Mouse (Mus musculus) adrenal gland, adult (tissue): ENCODE data around the gene Elavl3.
A peak's percentile ranks its signal among the peaks of the same experiment; 100 is the strongest.

Experiments used
- DNase-seq, 2 experiments: peaks; one replicate each; pipeline ENCODE4 v3.0.0; 2022 to 2023; ENCODE audit warnings: low spot score in 1 of 2; ENCODE audit not compliant: inconsistent age in 2 of 2

The Elavl3 gene

GRCm38 (mm10) chr9:22011055-22011454, 40.8 kb downstream of the Elavl3 start:
- no peak for DNase-seq

GRCm38 (mm10) chr9:22004546-22004945, 47.3 kb downstream of the Elavl3 start:
- peak in 1 of 2 experiments; percentile 18 for DNase-seq

DNA sequence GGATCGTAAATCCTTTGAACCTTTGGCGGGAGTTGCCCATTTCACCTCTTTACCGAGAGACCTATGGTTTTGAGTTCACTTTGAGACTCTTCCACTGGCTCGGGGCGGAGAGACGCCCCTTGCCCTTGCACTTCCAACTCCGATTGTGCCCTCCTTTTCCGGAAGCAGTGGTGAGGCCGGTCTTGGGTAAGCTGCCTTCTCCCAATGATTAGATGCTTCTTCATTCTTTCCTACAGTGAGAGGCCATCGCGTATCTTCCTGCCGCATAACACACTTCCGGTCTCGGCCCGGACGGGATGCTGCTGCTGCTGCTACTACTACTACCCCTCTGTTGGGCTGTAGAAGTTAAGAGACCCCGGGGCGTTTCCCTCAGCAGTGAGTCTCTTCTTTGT, 48.7 kb downstream of the Elavl3 start:
- DNase-seq: no peak

- DNase-seq: peak; percentile 99 to 100
Observed at GRCm38 (mm10) chr9:22002194-22003162, 49.3 kb downstream of the Elavl3 start, which contains the start of the genes Ccdc151 and Prkcsh. Ccdc151 (minus strand) TSS chr9:22002634. Prkcsh (plus strand) TSS chr9:22002806.

- no peak for DNase-seq
Observed at GRCm38 (mm10) chr9:22001633-22002032, 50.2 kb downstream of the Elavl3 start.

DNA sequence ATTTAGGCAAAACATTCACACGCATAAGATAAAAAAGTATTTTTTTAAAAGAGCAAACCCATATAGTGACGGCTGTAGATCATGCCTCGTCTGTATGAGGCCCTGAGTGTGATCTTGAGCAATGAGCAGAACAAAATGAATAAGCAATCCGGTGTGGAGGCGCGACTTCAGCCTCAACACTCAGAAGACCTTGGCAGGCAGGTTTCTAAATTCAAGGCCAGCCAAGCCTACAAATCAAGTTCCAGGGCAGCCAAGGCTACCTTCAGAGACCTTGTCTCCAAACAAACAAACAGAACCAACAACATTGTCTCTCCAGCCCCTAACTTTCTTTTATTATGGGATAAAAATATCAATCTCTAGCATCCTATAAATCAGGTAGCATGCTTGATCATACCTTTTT, 51.5 kb downstream of the Elavl3 start:
- DNase-seq: peak; percentile 53 to 89

DNA sequence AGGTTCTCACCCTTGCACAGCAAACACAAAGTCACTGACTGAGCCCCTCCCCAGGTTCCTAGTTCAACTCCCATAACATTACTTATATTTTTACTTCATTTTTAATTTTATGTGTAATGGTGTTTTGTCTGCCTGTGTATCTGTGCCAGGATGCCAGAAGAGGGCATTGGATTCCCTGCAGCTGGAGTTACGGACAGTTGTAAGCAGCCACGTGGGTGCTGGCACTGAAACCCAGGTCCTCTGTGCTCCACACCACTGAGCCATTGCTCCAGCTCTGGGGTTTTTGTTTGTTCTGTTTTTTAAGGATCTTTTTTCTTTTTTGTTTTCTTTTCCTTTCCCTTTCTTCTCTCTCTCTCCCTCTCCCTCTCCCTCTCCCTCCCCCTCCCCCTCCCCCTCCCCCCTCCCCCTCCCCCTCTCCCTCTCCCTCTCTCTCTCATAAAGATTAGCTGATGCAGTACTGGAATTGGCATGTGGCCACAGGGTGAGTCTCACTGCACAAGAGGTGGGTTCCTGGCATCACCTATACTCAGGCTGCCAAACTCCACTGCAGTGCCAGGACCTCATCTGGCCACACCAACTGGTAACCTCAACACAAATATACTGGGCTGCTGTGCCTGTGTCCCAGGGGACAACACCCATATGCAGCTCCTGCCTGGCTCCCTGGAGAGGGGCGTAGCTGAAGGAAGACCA, 55.5 kb downstream of the Elavl3 start:
- DNase-seq: no peak

DNA sequence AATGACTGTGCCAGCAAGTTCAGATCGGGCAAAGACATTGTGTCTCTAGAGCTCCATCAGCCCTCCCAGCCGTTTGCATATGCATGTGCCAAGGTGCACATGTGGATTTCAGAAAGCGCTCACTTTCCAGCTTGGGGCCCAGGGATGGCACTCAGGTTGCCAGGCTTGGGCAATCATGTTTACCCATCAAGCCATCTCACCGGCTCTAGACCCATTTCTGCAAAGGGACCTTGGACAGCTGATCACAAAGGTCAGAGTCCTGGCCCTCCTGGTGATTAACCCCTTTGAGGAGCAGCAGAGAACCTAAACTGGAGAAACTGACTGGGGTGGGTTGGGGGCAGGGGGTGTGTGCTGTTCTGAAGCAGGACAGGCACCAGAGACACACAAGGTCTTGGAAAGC, 59.6 kb downstream of the Elavl3 start:
- peak in 1 of 2 experiments; percentile 65 for DNase-seq

GRCm38 (mm10) chr9:21989230-21990110, 62.4 kb downstream of the Elavl3 start, which contains the start of gene Rgl3:
Rgl3 (minus strand) TSS chr9:21989446.
- DNase-seq: peak; percentile 87 to 95

GRCm38 (mm10) chr9:21988421-21989101, 63.3 kb downstream of the Elavl3 start:
- DNase-seq: peak; percentile 44 to 66

- peak; percentile 68 to 82 for DNase-seq
Observed at GRCm38 (mm10) chr9:21987592-21988342, 64.1 kb downstream of the Elavl3 start.

DNA sequence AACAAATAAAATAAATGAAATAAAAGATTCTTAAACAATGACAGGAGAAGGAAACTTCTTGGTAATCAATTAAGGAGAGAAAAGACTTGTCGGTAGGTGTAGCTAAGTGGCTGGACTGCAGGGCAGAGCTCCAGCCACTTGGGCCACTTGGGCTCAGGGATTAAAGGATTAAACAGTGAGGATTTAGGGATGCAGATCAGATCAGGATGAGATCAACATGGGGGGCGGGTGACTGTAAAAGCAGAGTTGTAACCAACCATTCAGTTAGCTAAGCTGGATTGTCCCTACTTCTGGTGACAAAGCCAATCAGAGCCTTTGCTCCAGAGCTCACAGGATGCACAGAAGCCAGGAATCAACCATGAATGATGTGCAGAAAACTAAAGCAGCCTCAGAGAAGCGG, 67.9 kb downstream of the Elavl3 start:
- DNase-seq: no peak

DNA sequence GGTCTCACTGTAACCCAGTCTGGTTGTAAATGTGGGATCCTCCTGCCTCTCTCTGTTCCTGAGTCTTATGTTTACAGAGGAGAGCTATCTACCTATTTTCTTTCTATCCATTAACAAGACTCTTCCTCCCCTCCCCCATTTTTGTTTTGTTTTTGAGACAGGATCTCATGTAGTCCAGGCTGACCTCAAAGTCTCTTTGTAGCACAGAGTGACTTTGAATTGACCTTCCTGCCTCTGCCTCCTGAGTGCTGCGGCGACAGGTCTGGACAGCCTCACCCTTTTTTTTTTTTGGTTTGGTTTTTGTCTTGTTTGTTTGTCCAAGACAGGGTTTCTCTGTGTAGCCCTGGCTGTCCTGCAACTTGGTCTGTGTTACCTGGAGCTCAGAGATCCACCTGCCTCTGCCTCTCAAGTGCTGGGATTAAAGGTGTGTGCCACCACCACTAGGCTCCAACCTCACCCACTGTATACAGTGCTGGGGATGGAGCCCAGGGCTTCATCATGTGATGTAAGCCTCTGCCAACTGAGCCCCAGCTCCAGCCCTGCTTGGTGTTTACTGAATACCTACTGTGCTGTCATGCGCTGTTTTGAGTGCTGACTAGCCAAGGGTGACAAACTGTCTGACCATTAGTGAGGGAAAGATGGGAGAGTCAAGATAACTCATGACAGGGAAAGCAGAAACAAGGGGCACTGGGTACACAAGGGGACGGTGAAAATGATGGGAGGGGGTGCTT, 73.3 kb downstream of the Elavl3 start:
- DNase-seq: no peak

DNA sequence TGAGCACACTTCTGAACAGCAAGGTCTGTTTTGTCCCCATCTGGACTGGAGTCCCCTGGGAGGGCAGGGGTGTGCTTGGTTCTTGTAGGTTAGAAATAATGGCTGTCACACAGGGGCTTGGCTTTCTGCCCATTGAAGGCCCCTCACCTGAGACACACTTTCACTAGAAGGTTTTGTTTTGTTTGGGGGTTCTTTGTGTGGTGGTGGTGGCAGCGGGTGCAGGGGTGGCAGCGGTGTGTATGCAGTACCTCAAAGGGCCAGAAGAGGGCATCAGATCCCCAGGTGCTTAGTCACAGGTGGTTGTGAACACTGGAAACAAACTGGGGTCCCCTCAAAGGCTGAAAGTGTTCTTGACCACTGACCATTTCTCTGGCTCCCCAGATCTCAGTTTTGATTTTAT, 73.9 kb downstream of the Elavl3 start:
- peak in 1 of 2 experiments; percentile 84 for DNase-seq

DNA sequence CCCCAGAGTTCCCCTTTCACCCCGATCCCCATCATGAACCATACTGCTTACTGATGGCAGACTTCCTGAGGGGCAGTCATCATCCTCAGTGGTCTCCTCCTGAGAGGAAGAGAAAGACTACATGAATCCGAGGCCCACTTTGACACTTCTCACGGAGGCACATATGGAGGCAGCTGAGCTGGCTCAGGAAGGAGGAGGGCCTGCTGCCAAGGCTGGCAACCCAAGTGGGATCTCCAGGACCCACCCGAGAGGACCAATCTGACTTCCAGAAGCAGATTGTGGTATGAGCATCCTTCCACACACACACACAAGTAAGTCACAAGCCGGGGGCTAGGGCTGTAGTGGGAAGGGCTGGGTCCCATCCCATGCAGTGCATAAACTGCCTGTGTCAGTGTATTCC, 74.5 kb downstream of the Elavl3 start:
- DNase-seq: no peak

DNA sequence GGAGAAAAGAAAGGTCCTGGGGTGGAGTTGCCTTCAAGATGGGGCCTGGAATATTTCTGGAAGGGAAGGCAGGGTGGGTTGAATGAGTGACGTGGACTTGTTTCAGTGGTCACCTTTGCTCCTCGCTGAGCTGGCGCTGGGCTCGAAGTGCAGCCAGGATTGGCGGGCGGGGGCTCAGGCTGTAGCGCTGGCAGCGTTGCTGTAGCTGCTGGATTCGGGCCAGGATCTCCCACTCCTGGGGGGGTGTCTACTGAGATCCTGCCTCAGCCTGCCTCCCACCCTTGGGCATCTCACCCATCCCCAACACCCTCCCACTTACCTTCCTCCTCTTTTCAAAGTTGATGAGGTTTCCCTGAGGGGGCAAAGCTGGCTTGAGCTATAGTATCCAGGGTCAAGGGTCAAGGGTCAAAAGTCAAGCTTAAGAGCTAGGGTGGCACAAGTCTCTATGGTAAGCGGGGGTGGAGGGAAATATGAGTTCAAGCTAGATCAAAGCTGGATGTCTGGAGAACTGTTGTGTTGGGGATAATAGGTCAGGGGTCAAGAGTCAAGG, 75.1 kb downstream of the Elavl3 start:
- DNase-seq: no peak

DNA sequence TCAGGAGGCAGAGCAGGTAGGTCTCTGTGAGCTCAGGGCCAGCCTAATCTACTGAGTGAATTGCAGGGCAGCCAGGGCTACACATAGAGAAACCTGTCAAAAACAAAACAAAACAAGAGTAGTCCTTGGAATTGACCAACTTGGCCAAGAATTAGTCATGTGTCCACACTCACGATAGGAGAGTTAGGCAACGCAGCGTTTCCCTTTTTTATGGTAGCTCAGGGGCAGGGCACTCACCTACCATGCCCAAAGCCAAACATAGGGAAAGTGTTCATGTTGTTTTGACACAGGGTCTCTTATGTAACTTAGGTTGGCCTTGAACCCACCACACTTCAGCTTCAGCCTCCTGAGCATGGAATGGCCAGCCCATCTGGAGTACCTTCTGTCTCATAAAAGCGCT, 82.5 kb downstream of the Elavl3 start:
- peak in 1 of 2 experiments; percentile 68 for DNase-seq

DNA sequence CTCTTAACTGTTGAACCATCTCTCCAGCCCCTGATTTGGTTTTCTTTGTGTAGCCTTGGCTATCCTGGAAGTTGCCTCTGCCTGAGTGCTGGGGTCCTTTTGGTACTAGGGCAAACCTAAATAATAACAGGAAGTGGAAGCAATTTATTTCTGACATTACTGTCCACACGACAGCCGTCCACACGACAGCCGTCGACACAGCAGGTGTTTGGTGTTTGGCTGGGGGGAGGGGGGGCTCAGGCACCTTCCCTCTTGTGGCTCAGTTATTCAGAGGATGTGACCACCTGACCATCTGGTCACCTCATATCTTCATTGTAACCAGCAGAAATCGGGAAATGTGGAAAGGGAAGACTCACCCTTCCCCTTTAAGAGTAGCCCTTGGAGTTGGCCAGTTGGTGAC, 82.9 kb downstream of the Elavl3 start:
- no peak for DNase-seq
